Mouse (Mus musculus): ENCODE results near the gene Gjd3. TPM values are rescaled to one million over a fixed set of nuclear protein-coding genes. Genes with fewer than 3 reads are reported as not detected.
A peak's percentile ranks its signal among the peaks of the same experiment; 100 is the strongest.

Gene Gjd3
- total RNA-seq, 1 experiment from 2014 or later = not detected

DNA sequence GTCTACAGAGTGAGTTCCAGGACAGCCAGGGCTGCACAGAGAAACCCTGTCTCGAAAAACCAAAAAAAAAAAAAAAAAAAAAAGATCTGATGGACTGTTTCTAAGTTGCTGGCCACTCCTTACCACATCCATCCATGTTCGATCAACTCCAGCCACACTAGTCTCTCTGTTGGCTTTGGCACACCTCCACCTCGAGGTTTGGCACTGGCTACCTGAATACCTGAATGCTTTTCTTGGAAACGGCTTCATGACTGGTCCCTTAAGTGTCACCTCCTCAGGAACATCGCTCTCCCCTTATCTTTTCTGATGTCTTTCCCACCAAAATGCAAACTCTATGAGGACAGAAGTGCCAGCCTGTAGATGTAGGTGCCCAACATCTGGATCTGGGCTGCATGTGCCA is 3.5 kb downstream of the Gjd3 start:
- no peak for DNase-seq

DNA sequence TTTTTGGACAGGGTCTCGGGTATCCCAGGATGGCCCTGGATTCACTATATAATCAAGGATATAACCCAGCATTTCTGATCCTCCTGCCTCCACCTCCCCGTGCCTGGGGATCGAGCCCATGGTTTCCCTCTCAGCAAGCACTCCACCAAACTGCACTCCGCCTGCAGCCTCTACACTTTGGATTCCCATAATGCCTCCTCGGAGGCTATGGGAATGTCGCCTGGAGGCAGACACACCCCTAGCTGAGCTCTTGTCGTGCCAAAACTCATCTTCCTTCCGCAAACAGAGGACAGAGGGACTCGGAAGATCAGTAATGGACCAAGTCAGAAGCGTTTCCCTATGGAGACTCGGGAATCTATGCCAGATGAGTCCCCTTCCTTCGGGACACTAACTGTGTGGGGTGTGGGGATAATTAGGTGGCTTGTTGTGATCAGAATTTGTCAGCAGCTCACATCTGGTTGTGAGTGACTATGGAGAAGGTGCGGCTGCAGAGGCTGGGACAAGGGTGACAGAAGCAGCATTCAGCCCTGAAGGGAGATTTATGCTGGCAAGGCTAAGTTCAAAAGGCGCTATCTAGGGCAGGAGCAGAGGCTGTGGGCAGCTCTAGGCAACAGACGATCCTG is 4.2 kb downstream of the Gjd3 start:
- no peak for DNase-seq

DNA sequence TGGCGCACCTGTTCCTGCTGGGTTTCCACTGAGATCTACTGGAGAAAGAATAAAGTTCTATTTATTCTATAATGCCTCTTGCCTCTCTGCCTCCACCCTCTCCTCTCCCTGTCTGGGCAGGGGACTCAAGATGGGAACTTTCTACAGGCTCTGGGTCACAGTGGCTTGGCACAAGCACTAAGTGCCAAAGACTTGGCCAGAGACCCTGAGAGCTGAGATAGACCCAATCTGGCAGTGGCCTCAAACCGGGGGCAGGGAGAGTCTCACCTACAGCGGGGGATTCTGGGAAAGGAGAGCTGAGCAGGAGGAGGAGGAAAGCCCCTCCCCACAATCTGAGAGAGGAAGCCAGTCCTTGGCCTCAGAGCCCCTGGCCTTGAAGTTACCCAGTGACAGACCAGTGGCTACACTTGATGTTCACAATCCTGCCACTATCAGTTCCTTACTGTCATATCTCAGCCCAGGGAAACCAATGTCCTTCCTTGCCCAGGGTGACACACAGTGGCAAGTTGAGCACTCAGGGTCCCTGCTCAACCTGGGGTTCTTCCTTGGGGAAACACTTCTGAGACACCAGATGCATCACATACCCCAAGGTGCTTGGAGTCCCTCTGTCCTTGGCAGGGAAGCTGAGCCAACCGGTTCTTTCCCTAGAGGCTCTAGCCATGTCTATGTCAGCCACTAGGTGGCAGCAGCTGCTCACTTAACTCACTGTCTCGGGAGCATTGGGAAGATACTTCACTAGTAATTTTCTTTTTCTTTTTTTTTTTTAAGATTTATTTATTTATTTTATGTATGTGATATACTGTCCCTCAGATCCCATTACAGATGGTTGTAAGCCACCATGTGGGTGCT is 7.7 kb downstream of the Gjd3 start:
- peak; percentile 81 for DNase-seq

DNA sequence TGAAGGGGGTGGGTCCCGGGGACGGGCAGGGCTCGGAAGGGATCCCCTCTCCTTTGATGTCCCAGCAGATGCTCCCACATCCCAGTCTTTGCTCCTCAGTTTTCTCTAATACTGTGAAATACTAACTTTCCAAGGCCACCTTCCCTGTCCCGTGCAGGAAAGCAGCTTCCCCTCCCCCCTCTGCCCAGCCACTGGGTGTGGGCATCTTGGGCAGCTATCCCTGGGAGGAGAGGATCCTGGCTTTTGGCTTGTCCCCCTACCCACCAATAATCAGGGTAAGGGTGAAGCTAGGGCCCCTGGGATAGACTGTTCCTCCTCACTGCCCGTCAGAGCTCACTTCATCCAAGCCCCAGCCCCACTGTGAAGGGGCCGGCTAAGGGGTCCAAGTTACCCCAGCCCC is 8.6 kb downstream of the Gjd3 start:
- DNase-seq = no peak

DNA sequence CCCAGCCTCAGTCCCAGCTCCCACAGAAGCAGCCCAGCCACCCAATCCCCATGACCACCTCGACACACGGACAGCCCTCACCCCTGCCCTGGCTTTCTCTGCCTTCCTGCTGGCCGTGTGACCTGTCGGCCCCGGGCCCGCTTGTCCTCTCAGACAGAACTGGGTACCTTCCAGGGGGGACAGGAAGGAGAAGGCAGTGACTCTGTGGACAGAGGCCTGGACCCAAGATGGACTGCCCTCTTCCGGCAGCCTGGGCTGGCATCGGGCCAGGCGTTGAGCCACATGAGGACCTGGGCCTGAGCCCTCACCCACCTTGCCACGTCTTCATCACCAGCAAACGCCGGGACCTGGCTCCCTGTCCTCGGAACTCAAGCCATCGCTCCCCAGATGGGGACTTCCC is 9.2 kb downstream of the Gjd3 start:
- peak; percentile 58 for DNase-seq

DNA sequence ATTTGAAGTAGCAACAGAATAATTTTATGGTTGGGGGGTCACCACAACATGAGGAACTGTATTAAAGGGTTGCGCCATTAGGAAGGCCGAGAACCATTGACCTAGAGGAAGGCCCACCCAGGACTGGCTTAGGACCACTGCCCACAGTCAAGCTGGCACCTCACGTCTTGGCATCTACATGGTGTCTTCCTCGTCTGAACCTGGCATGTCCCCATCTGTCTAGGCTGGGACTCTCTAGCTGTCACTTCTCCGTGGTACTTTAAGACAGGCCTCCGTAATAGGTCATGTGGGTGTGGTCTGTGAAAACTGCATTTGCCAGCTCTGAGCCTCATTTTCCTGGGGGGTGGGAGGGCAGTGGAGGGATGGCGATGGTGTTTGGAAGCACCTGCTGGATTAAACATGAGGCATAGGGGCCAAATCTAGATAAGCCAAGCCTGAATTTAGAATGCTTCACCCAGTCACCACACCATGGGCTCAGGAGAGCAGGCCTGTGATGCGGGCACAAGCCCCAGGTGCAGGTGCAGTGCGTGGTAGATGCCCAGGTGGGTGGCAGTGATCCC is 9.9 kb downstream of the Gjd3 start:
- no peak for DNase-seq

DNA sequence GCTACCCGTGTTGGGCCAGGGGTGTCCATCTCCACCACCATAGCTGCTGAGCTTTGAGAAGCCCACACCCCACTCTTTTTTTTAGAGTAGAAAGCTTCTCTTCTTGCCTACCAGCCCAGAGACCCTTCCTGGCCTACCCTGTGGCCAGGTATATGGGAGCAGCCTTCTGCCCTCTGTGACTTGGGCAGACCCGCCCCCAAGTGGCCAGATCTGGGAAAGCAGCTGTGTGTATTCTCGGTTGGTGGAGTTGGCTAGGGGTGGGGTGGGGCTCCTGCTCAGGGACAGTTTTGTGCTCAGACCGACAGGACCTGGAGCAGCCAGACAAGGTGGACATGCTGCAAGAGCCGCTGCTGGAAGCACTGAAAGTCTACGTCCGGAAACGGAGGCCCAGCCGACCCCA is 10.6 kb downstream of the Gjd3 start:
- peak; percentile 83 for DNase-seq

DNA sequence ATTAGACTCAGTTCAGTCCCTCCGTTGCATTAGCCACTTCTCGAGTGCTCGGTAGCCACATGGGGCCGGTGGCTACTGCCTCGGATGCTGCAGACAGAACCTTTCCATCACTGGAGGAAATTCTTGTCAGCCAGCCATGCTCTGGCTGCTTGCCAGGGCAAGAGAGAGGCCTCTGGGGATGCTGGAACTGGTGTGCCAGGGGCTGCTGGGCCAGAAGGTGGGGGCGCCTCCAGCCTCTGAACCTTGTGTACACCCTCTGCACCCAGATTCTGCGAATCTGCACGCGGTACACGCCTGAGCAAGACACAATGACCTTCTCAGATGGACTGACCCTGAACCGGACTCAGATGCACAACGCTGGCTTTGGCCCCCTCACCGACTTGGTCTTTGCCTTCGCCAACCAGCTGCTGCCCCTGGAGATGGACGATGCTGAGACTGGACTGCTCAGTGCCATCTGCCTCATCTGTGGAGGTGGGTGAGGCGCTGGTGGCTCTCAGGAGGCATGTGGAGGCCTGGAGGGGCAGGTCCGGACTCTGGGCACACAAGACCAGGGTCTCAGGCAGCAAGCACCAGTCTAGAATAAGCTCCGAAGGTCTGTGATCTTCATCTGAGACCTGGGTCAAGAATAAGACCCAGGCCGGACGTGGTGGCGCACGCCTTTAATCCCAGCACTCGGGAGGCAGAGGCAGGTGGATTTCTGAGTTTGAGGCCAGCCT is 11.3 kb downstream of the Gjd3 start:
- peak; percentile 69 for DNase-seq

DNA sequence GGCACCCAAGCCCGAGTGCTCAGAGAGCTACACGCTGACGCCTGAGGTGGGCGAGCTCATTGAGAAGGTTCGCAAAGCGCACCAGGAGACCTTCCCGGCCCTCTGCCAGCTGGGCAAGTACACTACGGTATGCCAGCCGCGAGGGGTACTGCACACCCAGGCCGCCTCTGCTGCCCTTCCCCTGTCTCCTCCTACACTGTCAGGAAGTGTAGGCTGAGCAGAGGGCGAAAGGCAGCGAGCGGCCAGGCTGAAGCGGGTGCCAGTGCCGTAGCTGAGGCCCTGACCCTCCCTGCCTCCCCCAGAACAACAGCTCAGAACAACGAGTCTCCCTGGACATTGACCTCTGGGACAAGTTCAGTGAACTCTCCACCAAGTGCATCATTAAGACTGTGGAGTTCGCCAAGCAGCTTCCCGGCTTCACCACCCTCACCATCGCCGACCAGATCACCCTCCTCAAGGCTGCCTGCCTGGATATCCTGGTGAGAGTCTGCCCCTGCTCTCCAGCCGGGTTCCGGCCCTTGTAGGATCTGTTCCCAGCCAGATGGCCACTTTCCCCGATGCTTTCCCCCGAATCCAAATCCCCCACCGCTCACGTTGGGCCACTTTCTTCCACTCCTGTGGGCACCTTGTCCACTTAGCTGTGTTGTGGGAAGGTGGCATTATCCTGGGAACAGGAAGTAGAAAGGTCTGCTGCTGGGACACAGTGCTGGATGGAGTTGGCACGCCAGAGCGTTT is 12.5 kb downstream of the Gjd3 start:
- no peak for DNase-seq

DNA sequence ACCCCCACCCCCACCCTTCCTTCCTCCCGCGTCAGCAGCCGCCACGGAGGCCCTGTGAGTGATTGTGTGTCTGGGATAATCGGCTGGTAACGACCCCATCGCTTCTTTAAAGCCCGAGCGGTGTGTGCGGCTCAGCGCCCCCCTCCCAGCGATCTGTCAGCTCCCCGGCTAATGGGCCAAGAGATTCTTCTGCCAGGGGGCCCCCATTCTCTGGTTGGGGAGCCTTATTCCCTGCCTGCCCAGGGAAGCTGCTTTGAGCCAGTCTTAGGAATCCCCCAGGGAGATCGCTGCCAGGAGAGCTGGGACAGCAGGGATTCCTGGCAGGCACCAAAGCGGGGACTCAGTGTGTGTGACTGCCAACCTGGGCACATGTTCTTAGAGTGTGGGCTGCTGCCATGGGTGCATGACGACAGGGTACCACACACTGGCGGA is 13.3 kb downstream of the Gjd3 start:
- DNase-seq = no peak

DNA sequence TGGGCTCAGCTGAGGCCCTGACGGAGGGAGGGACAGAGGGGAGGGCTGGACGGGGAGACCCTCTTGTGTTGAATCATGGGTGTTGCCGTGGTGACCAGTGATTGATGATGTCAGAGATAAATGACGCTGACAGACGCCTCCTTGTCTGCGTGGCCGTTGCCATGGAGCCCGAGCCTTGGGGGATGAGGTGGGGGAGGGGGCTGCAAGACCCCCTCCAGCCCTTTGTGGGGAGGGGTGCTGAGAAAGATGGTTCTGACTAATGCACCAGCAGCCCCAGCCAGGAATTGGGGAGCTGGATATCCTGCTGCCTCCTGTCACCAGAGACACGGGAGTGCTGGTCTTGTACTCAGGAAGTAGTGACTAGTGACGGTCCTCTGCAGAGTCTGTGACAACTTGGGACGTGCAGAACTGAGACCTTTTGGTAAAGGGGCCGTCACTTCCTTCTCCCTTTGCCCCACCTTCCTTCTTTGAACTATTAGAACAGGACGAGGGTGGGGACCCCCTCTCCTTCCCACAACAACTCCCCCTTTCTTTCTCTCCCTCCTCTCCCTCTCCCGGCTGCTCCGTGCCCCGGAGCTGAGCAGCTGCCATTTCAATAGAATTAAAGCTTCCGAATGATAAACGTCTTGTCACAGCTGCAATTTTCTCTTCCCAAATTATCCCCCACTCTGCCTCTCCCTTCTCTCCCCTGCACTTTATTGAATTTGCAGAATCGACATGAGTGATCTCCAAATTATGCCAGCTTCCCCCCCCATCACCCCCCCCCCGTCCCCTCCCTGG is 13.9 kb downstream of the Gjd3 start:
- no peak for DNase-seq

DNA sequence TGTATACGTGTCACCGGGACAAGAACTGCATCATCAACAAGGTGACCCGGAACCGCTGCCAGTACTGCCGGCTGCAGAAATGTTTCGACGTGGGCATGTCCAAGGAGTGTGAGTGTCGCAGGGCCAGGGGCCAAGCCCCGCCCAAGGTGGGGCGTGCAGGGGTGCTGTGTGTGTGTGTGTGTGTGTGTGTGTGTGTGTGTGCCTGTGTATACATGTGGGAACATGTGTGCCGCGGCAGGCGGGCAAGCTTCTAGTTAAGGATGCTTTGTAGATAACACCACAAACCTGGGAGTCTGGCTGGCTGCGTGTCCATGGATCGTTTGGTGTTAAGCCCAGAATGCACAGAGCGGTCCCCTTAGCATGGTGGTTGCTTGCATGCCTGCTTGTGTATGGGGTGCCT is 14.7 kb downstream of the Gjd3 start:
- no peak for DNase-seq

DNA sequence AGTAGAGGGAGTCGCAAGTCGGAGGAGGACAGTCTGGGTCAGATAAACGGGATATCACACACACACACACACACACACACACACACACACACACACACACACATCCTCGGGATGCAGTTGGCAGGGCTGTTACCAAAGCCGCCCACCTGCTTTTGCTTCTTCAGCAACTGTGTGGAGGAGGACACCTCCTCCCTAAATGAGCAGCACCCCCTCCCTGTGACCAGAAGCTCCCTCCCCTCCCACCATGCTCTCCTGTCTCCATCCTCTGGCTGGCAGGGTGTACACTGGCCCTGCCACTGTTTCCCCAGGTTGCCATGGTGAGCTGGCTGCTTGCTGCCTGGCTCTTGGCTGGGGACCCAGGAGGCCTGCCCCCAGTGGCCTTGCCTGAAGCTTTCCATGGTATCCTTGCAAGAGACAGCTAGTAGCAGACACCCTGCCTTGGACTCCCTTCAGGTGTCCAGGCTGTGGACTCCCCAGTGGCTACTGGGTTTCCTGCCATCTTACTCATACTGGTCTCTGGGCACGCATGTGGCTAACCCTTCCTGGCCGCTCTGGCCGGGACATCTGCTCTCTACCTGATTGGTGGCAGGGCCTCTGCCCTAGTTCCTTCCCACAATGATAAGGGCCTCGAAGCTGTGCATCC is 16.2 kb downstream of the Gjd3 start:
- peak; percentile 78 for DNase-seq

DNA sequence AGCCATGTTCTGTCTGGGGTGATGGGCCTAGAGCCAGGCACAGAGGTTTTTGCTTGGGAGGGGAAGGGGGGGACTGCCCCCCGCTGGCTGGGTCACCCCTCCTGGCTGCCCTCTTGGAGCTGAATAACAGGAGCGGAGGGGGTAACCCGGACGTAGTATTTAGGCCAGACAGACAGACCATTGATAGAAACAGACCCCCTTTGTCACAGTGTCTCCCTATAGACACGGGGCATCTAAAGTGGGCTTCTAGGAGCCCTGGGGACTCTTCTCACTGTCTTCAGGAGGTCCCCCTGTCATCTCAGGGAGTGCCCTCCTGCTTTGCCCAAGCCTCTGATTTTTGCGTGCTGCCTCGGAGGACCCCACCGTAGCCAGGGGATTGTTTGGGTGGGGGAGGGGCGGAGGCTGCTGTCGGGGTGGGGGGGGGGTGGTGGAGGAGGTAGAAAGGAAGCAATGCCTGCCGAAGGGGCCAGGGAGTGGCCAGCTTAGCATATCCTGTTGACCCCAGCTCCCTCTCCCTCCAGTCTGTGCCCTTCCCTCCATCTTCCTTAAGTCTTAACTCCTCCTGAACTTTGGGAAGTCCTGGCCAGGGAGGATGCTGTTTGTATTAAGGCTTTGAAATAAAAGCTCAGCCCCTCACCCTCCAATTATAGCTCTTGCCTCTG is 17.3 kb downstream of the Gjd3 start:
- no peak for DNase-seq

DNA sequence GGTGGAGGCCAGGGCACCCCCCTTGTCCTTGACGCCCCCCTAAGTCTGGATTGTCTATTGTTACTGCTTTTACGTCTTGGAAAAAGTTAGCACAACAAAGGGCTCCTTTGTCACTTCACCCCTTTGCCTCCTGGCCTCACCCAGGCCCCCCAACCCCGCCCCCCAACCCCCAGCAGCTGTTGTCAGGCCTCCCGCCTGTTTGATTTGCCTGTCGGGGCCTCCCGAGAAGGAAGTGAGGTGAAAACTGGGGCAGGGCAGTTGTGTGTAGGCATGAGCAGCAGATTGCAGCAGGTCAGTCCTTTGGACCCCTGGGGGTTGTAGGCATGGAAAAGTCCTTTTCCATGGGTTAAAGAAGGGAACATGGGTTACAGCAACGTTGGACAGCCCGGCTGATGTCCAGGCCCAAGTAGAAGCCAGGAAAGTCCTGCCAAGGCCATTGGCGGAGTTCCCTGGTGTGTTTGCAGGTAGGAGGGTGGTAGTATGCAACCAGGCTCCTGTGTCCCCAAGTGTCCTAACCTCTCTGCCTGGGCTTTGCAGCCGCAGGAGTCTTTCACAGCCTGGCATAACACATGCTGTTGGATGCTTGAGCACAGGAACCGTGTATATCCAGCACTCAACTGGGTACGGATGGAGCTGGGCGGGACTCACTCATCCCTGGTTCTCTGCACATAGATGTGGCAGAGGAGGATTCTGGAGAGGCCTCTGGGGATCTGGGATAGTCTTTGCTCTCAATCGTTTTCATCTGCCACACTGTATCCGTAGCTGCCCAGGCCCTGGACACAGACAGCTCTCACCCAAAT is 18.0 kb downstream of the Gjd3 start:
- DNase-seq = no peak

DNA sequence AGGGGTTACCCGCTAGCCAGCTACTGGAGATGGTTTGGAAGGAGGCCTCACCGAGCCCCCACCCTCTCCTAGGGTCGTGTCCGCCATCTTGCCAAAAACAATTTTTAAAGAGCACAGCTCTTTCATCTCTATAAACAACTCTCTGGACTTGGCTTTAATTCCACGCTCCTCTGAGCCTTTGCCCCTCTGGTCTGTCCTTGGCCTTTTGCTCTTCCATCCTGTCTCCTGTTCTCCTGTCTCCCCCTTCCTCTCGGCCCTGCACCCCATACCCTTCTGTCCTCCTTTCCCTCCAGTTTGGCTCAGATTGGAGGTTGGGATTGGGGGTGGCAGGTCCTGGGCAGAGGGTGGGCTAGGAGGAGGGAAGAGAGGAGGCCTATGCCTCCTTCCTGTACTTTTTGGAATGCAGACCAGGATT is 18.6 kb downstream of the Gjd3 start:
- no peak for DNase-seq

DNA sequence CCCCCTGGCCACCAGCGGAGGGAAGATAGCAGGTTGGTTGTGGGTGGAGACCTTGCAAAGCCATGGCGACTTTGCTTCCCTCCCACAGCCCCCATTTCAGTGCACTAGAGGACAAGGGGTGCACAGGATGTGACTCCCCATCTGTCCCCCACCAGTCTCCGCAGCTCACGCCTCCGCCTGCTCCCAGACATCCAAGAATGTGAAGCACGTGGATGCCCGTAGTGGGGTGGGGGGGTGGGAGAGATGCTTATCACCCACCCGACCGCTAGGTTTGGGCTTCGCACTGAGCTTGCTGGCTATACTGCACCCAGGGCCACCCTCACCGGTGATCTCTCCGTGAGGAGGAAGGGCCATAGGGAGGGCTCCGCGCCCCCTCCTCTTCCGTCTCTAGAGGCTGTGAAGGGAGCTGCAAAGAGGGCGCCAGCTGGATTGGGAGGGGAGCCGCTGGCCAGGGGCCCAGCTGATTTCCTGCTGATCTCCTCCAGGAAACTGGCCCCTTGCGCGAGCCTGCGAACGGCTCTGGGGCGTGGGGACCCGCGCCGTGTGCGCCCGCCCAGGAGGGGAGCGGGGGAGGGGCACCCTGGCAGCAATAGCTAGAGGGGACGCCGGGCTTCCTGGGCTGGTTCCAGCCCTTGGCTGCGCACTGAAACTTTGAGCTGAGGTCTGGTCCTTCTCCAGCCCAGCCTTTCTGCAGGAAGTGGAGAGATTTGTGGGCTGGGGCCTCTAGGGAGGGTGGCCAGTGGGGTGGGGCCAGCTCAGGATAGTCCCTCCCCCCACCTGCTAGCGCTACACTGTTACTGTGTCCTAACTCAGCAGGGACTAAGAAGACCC is 19.4 kb downstream of the Gjd3 start:
- peak; percentile 80 for DNase-seq

DNA sequence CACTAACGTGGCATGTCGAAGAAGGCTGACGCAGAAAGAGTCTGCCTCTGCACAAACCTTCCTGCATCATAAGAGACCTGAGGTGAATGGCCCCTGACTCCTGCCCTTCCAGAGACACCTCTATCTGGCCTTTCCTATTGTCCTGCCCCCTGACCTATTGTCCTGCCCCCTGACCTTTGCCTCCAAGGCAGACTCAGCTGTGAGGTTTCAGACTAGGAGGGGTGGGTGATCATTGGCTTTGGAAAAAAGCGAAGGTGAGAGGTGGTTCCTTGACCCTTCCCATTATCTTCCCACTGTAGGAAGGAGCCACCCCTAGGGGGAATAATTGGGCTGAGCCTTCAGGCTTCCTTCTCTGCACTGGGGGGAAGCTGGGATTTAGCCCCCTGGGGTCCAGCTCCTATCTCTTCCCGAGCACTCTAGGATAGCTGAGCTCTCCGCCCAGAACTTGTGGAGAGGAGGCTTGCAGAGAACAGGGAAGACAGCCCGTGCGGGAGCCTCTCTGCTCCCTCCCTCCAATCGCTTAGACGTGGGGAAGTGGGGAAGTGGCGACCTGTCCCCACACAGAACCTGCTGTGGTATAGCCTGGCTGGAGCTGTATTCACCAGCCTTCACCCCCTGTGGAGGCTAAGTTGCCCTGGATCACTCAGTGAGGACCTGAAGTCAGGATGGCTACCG is 20.3 kb downstream of the Gjd3 start:
- no peak for DNase-seq

All from adrenal gland, postnatal 25 days (tissue).